Mouse (Mus musculus): Measurements from ENCODE around the gene Gm28635.

DNA sequence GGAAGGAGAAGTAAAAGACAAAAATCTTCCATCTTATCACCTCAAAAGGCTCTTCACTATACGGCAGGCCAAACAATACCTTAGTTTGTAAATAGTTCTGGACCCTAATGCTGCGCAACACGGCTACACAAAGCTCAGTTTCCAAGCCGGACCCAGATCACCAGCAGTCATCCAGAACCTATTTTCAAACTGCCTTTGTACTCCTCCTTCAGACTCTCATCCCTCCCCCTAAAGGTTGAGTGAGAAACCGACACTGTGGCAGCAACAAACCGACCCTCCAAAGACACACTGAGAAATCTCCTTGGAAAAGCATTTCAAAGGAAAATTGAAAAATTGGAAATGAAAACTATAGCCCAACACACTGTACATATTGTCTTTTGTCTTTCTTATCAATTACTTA lies 29.5 kb downstream of the Gm28635 start:
- no peak for TF ChIP-seq CTCF (IDR thresholded peaks at IDR 0.05; ENCODE audit: extremely low read depth, insufficient read depth, insufficient read length, insufficient replicate concordance)
- no peak for TF ChIP-seq POLR2A (IDR thresholded peaks at IDR 0.05; ENCODE audit: low read depth, low read length)
